In the genomic region with DNA sequence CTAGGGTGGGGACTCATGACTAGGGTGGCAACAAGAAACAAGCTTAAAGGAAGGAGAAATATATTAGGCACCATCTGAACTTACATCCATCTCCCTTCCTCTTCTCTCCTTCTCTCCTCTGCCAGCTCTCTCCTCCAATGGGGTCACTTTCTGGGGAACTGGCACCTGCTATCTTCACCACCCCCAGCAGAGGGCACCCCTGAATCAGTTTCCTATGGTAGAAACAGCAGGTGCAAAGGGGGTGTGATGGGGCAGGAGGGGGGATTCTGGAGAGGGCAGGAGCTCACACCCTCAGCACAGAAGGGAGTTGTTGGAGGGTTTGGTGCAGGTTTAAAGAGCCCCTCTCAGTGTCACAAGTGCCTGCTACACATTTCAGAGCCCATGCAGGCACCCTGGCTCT, we compare ENCODE assay signal across 10 mouse cellular contexts. TPM values are rescaled to one million over a fixed set of nuclear protein-coding genes. Genes with fewer than 3 reads are reported as not detected.
DNase-seq lines count a peak whose midpoint lies in the region; TF ChIP-seq lines count a peak whose summit lies in the region.
"Had no signal": no experiment of that assay in that cellular context is flagged by ENCODE, and none has a peak within 500 bp of the region (broad histone marks: within the 10 kb centered on the region; RNA-seq: fewer than 3 reads in every experiment).

No protein-coding gene starts in this region.

- no peak overlapping the region for H3K4me3 ChIP-seq in left cerebral cortex, adult 2 months
- H3K4me3 ChIP-seq: midbrain, embryonic 12.5 days had no signal

- intact Hi-C loops in left cerebral cortex, adult 2 months (cut with DNase I): no loop called here
- intact Hi-C loops in left cerebral cortex, postnatal 36 days (cut with DNase I): no loop called here
- intact Hi-C loops in heart, postnatal 36 days (cut with DNase I): no loop called here

- peak; percentile 58 for DNase-seq in embryo, embryonic 10.5 days (ENCODE audit: low spot score)
- no peak for DNase-seq in embryo, embryonic 10 days (ENCODE audit: low spot score)
- peak; percentile 51 to 81 for DNase-seq in left cerebral cortex, adult 2 months (ENCODE audit: extremely low spot score in 1 of 2, low spot score in 2 of 2)
- no peak for DNase-seq in left cerebral cortex, postnatal 36 days (ENCODE audit: low spot score in 2 of 2)
- DNase-seq in adipocyte (ENCODE audit: low spot score): peak; percentile 52
- peak; percentile 21 to 60 for DNase-seq in heart, postnatal 36 days
- peak; percentile 46 for DNase-seq in mesoderm, embryonic 11.5 days (ENCODE audit: low read depth, low spot score)
- DNase-seq in thymus, postnatal 0 days (ENCODE audit: low spot score): peak; percentile 70

- no peak overlapping the region for H3K27ac ChIP-seq in left cerebral cortex, adult 2 months
- H3K27ac ChIP-seq: midbrain, embryonic 12.5 days had no signal

- peak; percentile 61 for TF ChIP-seq CTCF in left cerebral cortex, adult 2 months (IDR thresholded peaks at IDR 0.05)

RNA-seq across cellular contexts. Expression of a gene that starts 3.1 kb away (rescaled TPM):
- 10 to 100 TPM; 21.5 to 22.0 TPM for total RNA-seq in left cerebral cortex, adult 2 months (2021)
- 10 to 100 TPM; 17.5 to 22.8 TPM for total RNA-seq in left cerebral cortex, postnatal 36 days (2021)
- total RNA-seq in heart, postnatal 36 days (2021): 1 to 10 TPM; 9.3 to 9.7 TPM
- polyA plus RNA-seq in thymus, postnatal 0 days (2015; fragmentation: Nextera tagmentation; extraction: Ambion mirVana): 27.3 and 27.4 TPM in 2 replicates

RNA-seq across cellular contexts. Expression of a gene that starts 7.3 kb away (rescaled TPM):
- total RNA-seq in left cerebral cortex, adult 2 months (2021): 1 to 10 TPM; 1.2 TPM
- total RNA-seq in left cerebral cortex, postnatal 36 days (2021): under 1 TPM; 0.54 to 0.88 TPM
- 1 to 10 TPM; 5.0 to 5.8 TPM for total RNA-seq in heart, postnatal 36 days (2021)
- polyA plus RNA-seq in thymus, postnatal 0 days (2015; fragmentation: Nextera tagmentation; extraction: Ambion mirVana): 0.38 and 0.50 TPM in 2 replicates

RNA-seq across cellular contexts. Expression of a gene that starts 23.2 kb away (rescaled TPM):
- 10 to 100 TPM; 12.0 to 18.6 TPM for total RNA-seq in left cerebral cortex, adult 2 months (2021)
- 10 to 100 TPM; 14.1 to 17.0 TPM for total RNA-seq in left cerebral cortex, postnatal 36 days (2021)
- total RNA-seq in heart, postnatal 36 days (2021): 1 to 10 TPM in 1 of 2 experiments, under 1 TPM in 1; 0.33 to 1.2 TPM
- 0.41 and 0.53 TPM in 2 replicates for polyA plus RNA-seq in thymus, postnatal 0 days (2015; fragmentation: Nextera tagmentation; extraction: Ambion mirVana)
- total RNA-seq: hematopoietic stem cell, adult 5-6 weeks had no signal

Comparison
In these comparisons a context has a peak if more than half of its experiments do, and no peak if none do; other contexts are left out.
1. DNase-seq: peak in embryo, embryonic 10.5 days (single experiment), left cerebral cortex, adult 2 months (2 of 2), adipocyte (single experiment), heart, postnatal 36 days (2 of 2), mesoderm, embryonic 11.5 days (single experiment) and thymus, postnatal 0 days (single experiment); none in embryo, embryonic 10 days (single experiment) and left cerebral cortex, postnatal 36 days (0 of 2).
2. RNA of a gene that starts 23.2 kb away (total RNA-seq): 12.0 to 18.6 TPM in left cerebral cortex, adult 2 months and 14.1 to 17.0 TPM in left cerebral cortex, postnatal 36 days; 0.33 to 1.2 TPM in heart, postnatal 36 days; every median in the first group is over 4 times any median in the second.